24 mouse cellular contexts compared by ENCODE assay signal in genomic region chr6:53506947-53507564, GRCm38 (mm10).
DNase-seq lines count a peak whose midpoint lies in the region; ATAC-seq and TF ChIP-seq lines count a peak whose summit lies in the region.
"Had no signal": no experiment of that assay in that cellular context is flagged by ENCODE, and none has a peak within 500 bp of the region (broad histone marks: within the 10 kb centered on the region; RNA-seq: fewer than 3 reads in every experiment).

No protein-coding gene starts in this region.

- no peak overlapping the region for H3K4me3 ChIP-seq in CH12.LX (replicated peaks in 1 of 3; ENCODE audit: low read depth in 2 of 3, low read length in 2 of 3, poor library complexity in 1 of 3)
- no peak overlapping the region for H3K4me3 ChIP-seq in heart, postnatal 0 days (ENCODE audit: low read depth, low read length)
- H3K4me3 ChIP-seq: hindbrain, embryonic 10.5 days; limb, embryonic 13.5 days; liver, embryonic 13.5 days had no signal

- TF ChIP-seq RAD21 in CH12.LX (IDR thresholded peaks at IDR 0.05; ENCODE audit: low read depth, low read length) = no peak

- H3K36me3 ChIP-seq in CH12.LX (replicated peaks in 1 of 2; ENCODE audit: control insufficient read depth in 1 of 2, insufficient read depth in 1 of 2, low read length in 1 of 2) = no peaks in the 10 kb centered on the region
- H3K36me3 ChIP-seq in heart, postnatal 0 days (replicated peaks; ENCODE audit: control insufficient read depth, insufficient read depth, low read length) = no peaks in the 10 kb centered on the region
- H3K36me3 ChIP-seq: hindbrain, embryonic 10.5 days; liver, embryonic 13.5 days had no signal

- no peak for TF ChIP-seq CTCF in CH12.LX (conservative IDR thresholded peaks at IDR 0.05 in 1 of 2, IDR thresholded peaks at IDR 0.05 in 1 of 2; ENCODE audit: low read depth in 2 of 2, low read length in 2 of 2)
- TF ChIP-seq CTCF in heart, postnatal 0 days (IDR thresholded peaks at IDR 0.05; ENCODE audit: low read depth) = no peak

- peak; percentile 48 for TF ChIP-seq EP300 in CH12.LX (IDR thresholded peaks at IDR 0.05; ENCODE audit: low read length)
- peak; percentile 76 for TF ChIP-seq EP300 in heart, postnatal 0 days (IDR thresholded peaks at IDR 0.05; ENCODE audit: low read depth)

- intact Hi-C loops in heart, postnatal 25 days (cut with DNase I) = no loop called here

- H3K4me2 ChIP-seq in CH12.LX (ENCODE audit: insufficient read depth, low read depth, poor library complexity, severe bottlenecking) = no peak overlapping the region
- no peak overlapping the region for H3K4me2 ChIP-seq in heart, postnatal 0 days (ENCODE audit: low read depth, low read length)
- H3K4me2 ChIP-seq: limb, embryonic 13.5 days; liver, embryonic 13.5 days; midbrain, embryonic 11.5 days had no signal

- ATAC-seq in heart, postnatal 0 days (ENCODE audit: insufficient read depth, low read depth) = peak; percentile 85
- ATAC-seq: forebrain, embryonic 14.5 days; hindbrain, embryonic 16.5 days; intestine, postnatal 0 days had no signal

- H3K9me3 ChIP-seq in CH12.LX (replicated peaks; ENCODE audit: low read length) = no peaks in the 10 kb centered on the region
- H3K9me3 ChIP-seq in heart, postnatal 0 days (replicated peaks; ENCODE audit: control insufficient read depth, low read length) = no peaks in the 10 kb centered on the region
- H3K9me3 ChIP-seq: hindbrain, embryonic 10.5 days; liver, embryonic 13.5 days had no signal

- in situ Hi-C loops in CH12.LX (cut with MboI; ENCODE audit: low pct_ligation_motif_present, low pct_unique_long_range_greater_than_20kb, low sequenced_read_pairs) = loop anchor here (25.0 kb wide), 2 partner anchors 130 to 220 kb away; partner anchors contain the start of gene Creb5

- TF ChIP-seq POLR2A in CH12.LX (IDR thresholded peaks at IDR 0.05; ENCODE audit: low read depth, low read length) = no peak

- WGBS in heart, postnatal 0 days = 18% methylated on average over 3 of the region's 3 CpGs

- H3K27me3 ChIP-seq in CH12.LX (replicated peaks) = no peaks in the 10 kb centered on the region
- H3K27me3 ChIP-seq in heart, postnatal 0 days (ENCODE audit: control insufficient read depth, insufficient read depth, low read length) = no peaks in the 10 kb centered on the region
- H3K27me3 ChIP-seq: limb, embryonic 13.5 days; liver, embryonic 13.5 days had no signal

- peaks cover 4 to 5% of the 10 kb centered on the region in 2 experiments; a peak in 2 of 4 replicates for H3K4me1 ChIP-seq in CH12.LX (ENCODE audit: control insufficient read depth in 1 of 2, insufficient read depth in 2 of 2)
- peaks cover 12% of the 10 kb centered on the region; the same call in 1 of the 2 replicates for H3K4me1 ChIP-seq in heart, postnatal 0 days (ENCODE audit: control insufficient read depth, insufficient read depth)
- H3K4me1 ChIP-seq: hindbrain, embryonic 10.5 days; liver, embryonic 13.5 days had no signal

- no peak overlapping the region for H3K27ac ChIP-seq in CH12.LX (ENCODE audit: insufficient read depth, low read depth)
- peak overlapping the region; percentile 67 for H3K27ac ChIP-seq in heart, postnatal 0 days (ENCODE audit: low read depth)
- H3K27ac ChIP-seq: hindbrain, embryonic 10.5 days; limb, embryonic 13.5 days; liver, embryonic 13.5 days had no signal

- peak; percentile 56 to 63 for DNase-seq in heart, adult 18-20 months
- DNase-seq in heart, postnatal 25 days (ENCODE audit: low spot score) = no peak
- no peak for DNase-seq in CH12.LX (ENCODE audit: extremely low read depth)
- peak; percentile 25 to 64 for DNase-seq in heart, adult 9 months (ENCODE audit: low spot score in 2 of 2)
- DNase-seq in heart, postnatal 0 days (ENCODE audit: low spot score) = peak; percentile 74
- no peak for DNase-seq in layer of hippocampus, adult 9-11 months
- no peak for DNase-seq in adrenal gland, postnatal 36 days
- DNase-seq in natural killer cell, adult 2 months (ENCODE audit: low spot score in 2 of 2) = no peak
- DNase-seq: adrenal gland, postnatal 10 days; cerebellum, adult 2 months; cerebellum, postnatal 36 days; gastrocnemius, postnatal 10 days; kidney, postnatal 36 days; liver, embryonic 13.5 days; lung, adult 2 months; lung, postnatal 14 days; right cerebral cortex, postnatal 14 days; thymus, postnatal 4 days had no signal

- dilution Hi-C loops in CH12.LX (cut with MboI; ENCODE audit: extremely low pct_ligation_motif_present, extremely low pct_unique_long_range_greater_than_20kb, low sequenced_read_pairs) = no loop called here

- no peaks in the 10 kb centered on the region for H3K79me2 ChIP-seq in CH12.LX (replicated peaks; ENCODE audit: control insufficient read depth, extremely low read depth, insufficient read depth, poor library complexity, severe bottlenecking)

- H3K9ac ChIP-seq in CH12.LX (ENCODE audit: insufficient read depth, low read depth) = no peak overlapping the region
- no peak overlapping the region for H3K9ac ChIP-seq in heart, postnatal 0 days (replicated peaks; ENCODE audit: low read depth, low read length)
- H3K9ac ChIP-seq: limb, embryonic 13.5 days; liver, embryonic 13.5 days had no signal

TF ChIP-seq in CH12.LX, 34 proteins besides CTCF, POLR2A, EP300 and RAD21:
- no peak for TF ChIP-seq CHD2 (IDR thresholded peaks at IDR 0.05; ENCODE audit: low read length)
- no peak for TF ChIP-seq ZNF384 (IDR thresholded peaks at IDR 0.05; ENCODE audit: low read depth, low read length)
- TF ChIP-seq MEF2A (IDR thresholded peaks at IDR 0.05; ENCODE audit: borderline replicate concordance, low read depth, low read length) = peak; percentile 92
- TF ChIP-seq TCF12 (IDR thresholded peaks at IDR 0.05; ENCODE audit: low read depth, low read length) = peak; percentile 58; the same call in 1 of the 2 replicates
- no peak for TF ChIP-seq E2F4 (IDR thresholded peaks at IDR 0.05; ENCODE audit: insufficient replicate concordance, low read depth, low read length)
- TF ChIP-seq USF2 (conservative IDR thresholded peaks at IDR 0.05; ENCODE audit: low read depth, low read length) = no peak
- no peak for TF ChIP-seq MXI1 (IDR thresholded peaks at IDR 0.05; ENCODE audit: low read depth, low read length)
- no peak for TF ChIP-seq JUND (conservative IDR thresholded peaks at IDR 0.05; ENCODE audit: low read depth, low read length)
- TF ChIP-seq ZKSCAN1 (IDR thresholded peaks at IDR 0.05; ENCODE audit: borderline replicate concordance, low read depth, low read length) = no peak
- no peak for TF ChIP-seq SIN3A (IDR thresholded peaks at IDR 0.05; ENCODE audit: low read length)
- 0 out of 2 replicates have a peak, but pooled peaks have one; percentile 46 for TF ChIP-seq RCOR1 (conservative IDR thresholded peaks at IDR 0.05; ENCODE audit: low read depth, low read length)
- no peak for TF ChIP-seq HCFC1 (IDR thresholded peaks at IDR 0.05; ENCODE audit: low read depth, low read length)
- 0 out of 2 replicates have a peak, but pooled peaks have one; percentile 45 for TF ChIP-seq MAX (IDR thresholded peaks at IDR 0.05; ENCODE audit: low read length)
- TF ChIP-seq CHD1 (IDR thresholded peaks at IDR 0.05; ENCODE audit: low read depth, low read length) = no peak
- TF ChIP-seq UBTF (IDR thresholded peaks at IDR 0.05; ENCODE audit: low read depth, low read length) = no peak
- TF ChIP-seq MYC (IDR thresholded peaks at IDR 0.05; ENCODE audit: low read depth, low read length) = no peak
- peak; percentile 75 for TF ChIP-seq BHLHE40 (IDR thresholded peaks at IDR 0.05; ENCODE audit: low read depth, low read length)
- no peak for TF ChIP-seq NELFE (IDR thresholded peaks at IDR 0.05; ENCODE audit: low read depth, low read length)
- peak; percentile 67 for TF ChIP-seq ETS1 (conservative IDR thresholded peaks at IDR 0.05; ENCODE audit: low read depth, low read length)
- no peak for TF ChIP-seq POLR2AphosphoS2 (IDR thresholded peaks at IDR 0.05; ENCODE audit: low read depth, low read length)
- no peak for TF ChIP-seq USF1 (IDR thresholded peaks at IDR 0.05; ENCODE audit: low read depth, low read length)
- TF ChIP-seq JUN (IDR thresholded peaks at IDR 0.05; ENCODE audit: insufficient read depth, low read depth, low read length) = peak; percentile 34; the same call in 1 of the 2 replicates
- peak; percentile 44; the same call in 1 of the 2 replicates for TF ChIP-seq IRF4 (IDR thresholded peaks at IDR 0.05; ENCODE audit: low read depth, low read length)
- no peak for TF ChIP-seq MAFK (IDR thresholded peaks at IDR 0.05; ENCODE audit: insufficient replicate concordance, low read length)

Comparison
In these comparisons a context has a peak if more than half of its experiments do, and no peak if none do; other contexts are left out.
1. DNase-seq: peak in heart, adult 18-20 months (2 of 2), heart, adult 9 months (2 of 2) and heart, postnatal 0 days (single experiment); none in heart, postnatal 25 days (single experiment), CH12.LX (single experiment), layer of hippocampus, adult 9-11 months (single experiment), adrenal gland, postnatal 36 days (0 of 2) and natural killer cell, adult 2 months (0 of 2).